Mouse (Mus musculus) gastrocnemius, adult 8-10 months (tissue): ENCODE measurements at regions not wholly inside any gene's neighbourhood (a gene's known extent, or its start where the extent isn't known, plus 50 kb on each side); places are given as distances from the start of the nearest gene placed in this dataset. TPM values are rescaled to one million over a fixed set of nuclear protein-coding genes. Genes with fewer than 3 reads are reported as not detected.

Experiments used
- DNase-seq, 2 experiments: peaks; one replicate each; pipeline ENCODE4 v3.0.0; 2022; ENCODE audit warnings: low spot score in 2 of 2
- microRNA-seq: library from miRNA; unstranded; fragments of <30 nt; microRNA quantifications from one replicate; pipeline ENCODE4 v1.2.0, GENCODE M21; 2022

DNA sequence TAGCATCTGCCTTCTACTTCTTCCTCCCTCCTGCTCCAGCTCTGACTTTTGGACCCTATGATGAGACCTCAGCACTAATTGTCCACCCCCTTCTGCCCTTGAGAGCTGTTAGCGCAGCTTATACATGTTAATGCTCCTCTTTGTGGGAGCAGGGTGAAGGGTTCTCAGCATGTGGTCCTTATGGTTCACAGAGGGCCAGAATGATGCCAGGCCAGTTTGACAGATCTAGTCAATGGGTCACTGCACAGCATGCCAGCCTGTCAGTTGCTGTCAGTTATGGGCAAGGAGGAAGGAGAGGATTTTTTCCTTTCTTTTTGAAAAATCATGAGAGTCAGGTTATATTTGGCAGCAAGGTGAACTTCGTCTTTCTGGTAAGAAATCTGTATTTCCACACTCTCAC, 68.4 kb downstream of the 4931417E11Rik start:
- DNase-seq = no peak

DNA sequence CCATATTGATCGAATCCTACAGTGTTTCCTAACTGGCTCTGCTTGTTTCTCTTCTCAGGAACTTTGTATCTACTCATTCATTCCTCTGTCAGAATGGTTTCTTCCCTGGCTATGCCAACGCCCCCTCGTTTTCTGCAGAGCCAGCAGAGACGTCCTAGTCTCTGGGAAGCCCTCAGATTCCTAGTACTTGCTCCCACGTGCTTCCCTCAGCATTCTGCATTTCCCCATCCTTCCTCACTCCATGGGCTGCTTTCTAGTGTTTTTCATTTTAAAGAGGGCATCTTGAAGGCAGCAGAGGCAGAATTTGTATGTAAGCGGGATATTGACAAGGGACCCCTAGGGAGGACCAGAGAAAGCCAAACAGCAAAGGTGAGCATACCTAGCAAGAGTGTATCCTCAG, 80.2 kb downstream of the 4931417E11Rik start:
- DNase-seq = no peak

- peak in 1 of 2 experiments; percentile 20 for DNase-seq
Measured at GRCm38 (mm10) chr6:73386261-73386660, 83.2 kb downstream of the 4931417E11Rik start.

DNA sequence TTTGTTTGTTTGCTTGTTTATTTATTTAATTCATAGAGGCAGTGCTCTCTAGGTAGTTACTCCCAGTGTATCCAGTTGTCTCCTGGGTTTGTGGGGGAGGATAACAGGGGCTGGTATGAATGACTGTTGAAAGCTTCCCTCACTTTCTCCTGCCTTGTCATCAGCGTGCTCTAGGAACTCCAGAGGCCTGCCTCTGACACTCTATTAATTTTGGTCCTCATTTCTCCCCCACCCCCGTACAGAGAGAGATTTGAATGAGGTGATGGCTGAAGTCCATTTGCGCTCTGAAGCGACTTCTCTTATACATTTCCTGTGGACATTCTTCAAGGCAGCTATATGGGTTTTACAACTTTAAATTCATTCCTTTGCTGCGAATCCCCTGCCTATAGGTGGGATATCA, 89.6 kb downstream of the 4931417E11Rik start:
- DNase-seq = no peak

DNA sequence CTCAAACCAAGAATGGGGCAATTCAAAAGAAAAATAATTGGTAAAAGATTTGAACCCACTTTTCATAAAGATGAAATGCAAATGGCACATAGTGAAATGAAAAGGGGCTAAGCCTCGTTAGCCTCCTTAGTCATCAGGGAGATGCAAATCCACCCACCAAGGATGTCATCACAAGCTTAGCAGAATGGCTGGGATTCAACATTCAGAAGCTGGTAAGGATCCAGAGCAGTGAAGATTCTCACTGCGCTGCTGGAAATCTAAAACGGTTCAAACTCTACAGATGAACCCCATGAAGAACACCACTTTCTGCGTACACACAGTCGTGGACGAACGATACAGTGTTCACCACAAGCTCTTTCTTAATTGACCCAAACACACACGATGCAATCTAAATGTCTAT, 91.6 kb downstream of the 4931417E11Rik start:
- no peak for DNase-seq

- no peak for DNase-seq
Measured at GRCm38 (mm10) chr6:73376291-73376690, 93.2 kb downstream of the 4931417E11Rik start.

DNA sequence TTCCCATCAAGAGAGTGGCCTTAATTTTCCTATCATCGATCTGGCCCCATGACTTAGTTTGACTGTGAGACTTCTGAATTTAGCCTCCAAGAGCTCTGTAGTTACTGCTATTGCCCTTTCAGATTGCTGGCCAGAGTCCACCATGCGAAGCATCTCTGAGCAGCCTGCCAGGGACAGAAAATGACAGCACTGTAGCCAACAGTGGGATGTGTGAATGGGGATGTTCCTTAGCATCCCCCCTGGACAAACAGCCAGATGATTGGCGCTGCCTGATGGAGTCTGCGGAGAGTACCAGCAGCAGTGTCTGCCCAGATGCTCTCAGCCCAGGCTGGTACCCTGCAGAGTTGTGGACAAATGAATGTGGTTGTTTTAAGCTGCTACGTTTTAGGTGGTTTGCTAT, 96.6 kb downstream of the 4931417E11Rik start:
- DNase-seq = no peak

- no peak for DNase-seq
Measured at GRCm38 (mm10) chr6:73371866-73372265, 97.6 kb downstream of the 4931417E11Rik start.

DNA sequence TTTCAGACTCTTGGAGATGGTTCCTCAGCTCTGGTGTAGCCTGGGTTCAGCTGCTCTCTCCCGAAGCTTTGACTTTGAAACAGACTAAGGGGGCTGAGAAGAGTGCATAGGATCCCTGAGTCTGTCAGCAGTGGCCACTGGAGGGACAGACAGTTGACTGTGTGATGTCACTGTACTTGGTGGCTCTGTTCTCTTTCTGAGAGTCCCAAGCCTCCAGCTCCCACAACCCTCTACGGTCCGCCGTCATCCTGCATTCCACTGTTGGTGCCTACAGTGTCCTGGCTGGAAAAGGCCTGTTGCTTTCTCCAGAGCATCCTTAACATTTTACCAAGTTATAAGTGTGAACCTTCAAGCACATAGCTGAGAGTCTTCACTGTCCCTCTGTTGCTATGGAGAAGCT, 98.6 kb downstream of the 4931417E11Rik start:
- DNase-seq = no peak

DNA sequence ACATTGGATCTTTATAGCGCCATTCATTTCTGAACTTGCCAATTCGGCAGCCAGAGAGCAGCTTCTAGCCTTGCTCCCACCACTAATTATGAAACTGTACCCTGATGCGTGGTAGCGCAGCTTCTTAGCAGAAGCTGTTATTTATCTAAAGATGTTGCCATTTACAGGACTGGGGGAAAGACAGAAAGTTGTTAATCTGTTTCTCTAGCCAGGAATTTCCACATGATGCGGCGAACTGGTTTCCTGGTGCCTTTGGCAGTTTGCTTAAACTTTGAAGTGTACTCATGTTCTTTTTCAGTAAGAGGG, 100.7 kb downstream of the 4931417E11Rik start:
- no peak for DNase-seq

- DNase-seq = no peak
Measured at GRCm38 (mm10) chr6:73368047-73368835, 101.2 kb downstream of the 4931417E11Rik start.

- DNase-seq = peak; percentile 24 to 33
Measured at GRCm38 (mm10) chr6:73367616-73368015, 101.9 kb downstream of the 4931417E11Rik start.

DNA sequence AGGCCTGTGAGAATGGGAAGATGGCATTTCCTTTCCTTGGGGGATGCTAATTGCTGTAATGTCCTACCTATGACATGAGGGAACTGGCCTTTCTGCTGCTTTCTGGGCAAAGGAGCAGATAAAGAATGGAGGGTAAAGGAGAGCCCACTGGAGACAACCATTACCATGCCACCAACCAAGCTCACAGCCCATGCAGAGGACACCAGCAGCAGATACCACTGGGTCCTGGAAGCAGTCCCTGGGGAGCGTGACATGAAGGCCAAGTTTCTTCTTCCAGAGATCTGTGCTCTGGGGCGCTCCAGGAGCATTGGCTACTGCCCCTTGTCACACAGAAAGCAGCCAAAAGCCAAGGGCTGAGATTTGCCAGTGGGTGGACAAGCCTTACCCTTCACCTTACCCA, 102.8 kb downstream of the 4931417E11Rik start:
- no peak for DNase-seq

GRCm38 (mm10) chr6:73365306-73365705, 104.2 kb downstream of the 4931417E11Rik start:
- DNase-seq = no peak

GRCm38 (mm10) chr6:73334995-73335394, 86.8 kb downstream of the Suclg1 start:
- DNase-seq = no peak

DNA sequence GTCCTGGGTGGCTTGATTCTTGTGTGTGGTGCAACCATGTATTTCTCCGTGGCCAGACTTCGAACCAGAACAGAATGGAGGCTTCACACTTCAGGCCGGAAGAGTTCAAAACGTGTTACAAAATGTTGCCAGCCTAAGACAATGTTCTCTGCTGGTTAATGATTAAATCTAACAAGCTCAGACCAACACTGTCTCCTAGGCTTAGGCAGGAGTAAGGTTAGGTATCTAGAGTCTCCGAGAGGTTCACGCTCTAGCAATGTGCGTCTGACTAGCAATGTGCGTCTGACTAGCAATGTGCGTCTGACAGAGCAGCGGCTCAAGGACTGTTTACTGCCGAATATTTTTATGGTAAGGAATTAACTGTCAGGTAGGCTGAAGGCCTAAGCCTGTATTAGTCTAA, 81.5 kb downstream of the Suclg1 start:
- DNase-seq = no peak

Small RNA genes in the stretch of these regions (microRNA-seq; reads per million reads assigned to microRNA genes)
- gene Gm24370 = not detected
